Mouse (Mus musculus) WW6 (cell line): ENCODE data around the gene Camk2d.

Experiments used
- DNase-seq: peaks from one replicate; pipeline ENCODE4 v3.0.0-alpha.2; 2013; ENCODE audit warnings: low read depth, low spot score

Gene Camk2d

GRCm38 (mm10) chr3:126690627-126691505, 94.8 kb downstream of the Camk2d start:
- no peak for DNase-seq

DNA sequence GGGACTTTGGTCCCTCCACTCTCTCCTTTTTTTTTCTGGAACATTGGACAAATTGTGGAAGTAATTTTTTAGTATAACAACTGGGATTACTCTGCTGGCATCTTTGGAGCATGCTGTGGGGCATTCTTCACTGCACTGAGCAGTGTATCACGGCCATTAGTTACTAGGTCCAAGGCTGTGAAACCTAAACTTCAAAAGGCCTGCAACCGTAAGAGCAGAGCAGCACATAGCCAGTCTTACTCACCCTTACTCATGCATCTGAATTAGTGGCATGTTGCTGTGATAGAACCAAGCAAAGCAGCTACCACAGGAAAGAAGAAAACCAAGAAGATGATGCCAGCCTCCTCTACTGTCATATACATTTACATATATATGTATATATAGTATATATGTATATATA, 95.5 kb downstream of the Camk2d start:
- no peak for DNase-seq

- DNase-seq, result no peak
Observed at GRCm38 (mm10) chr3:126692797-126693196, 96.7 kb downstream of the Camk2d start.

- DNase-seq, result no peak
Observed at GRCm38 (mm10) chr3:126693302-126693701, 97.2 kb downstream of the Camk2d start.

- DNase-seq, result no peak
Observed at GRCm38 (mm10) chr3:126695456-126696293, 99.6 kb downstream of the Camk2d start.

DNA sequence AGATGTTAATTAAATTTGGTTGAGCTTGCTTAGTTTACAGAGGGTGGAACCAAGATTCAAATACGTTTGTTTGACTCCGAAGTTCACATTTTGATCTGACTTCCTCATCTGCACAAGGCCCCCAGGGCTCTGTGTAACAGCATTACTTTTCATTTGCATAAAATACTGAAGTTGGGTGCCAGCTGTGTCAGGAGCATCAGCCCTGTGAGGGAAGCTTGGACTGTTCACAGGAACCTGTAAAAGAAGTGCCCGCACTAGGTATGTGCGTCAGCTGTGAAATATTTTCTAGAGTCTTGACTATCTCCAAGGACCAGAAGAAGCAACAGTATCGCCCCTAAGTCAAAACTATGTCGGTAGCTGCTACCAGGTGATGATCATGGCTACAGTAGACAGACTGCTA, 100.5 kb downstream of the Camk2d start:
- no peak for DNase-seq

DNA sequence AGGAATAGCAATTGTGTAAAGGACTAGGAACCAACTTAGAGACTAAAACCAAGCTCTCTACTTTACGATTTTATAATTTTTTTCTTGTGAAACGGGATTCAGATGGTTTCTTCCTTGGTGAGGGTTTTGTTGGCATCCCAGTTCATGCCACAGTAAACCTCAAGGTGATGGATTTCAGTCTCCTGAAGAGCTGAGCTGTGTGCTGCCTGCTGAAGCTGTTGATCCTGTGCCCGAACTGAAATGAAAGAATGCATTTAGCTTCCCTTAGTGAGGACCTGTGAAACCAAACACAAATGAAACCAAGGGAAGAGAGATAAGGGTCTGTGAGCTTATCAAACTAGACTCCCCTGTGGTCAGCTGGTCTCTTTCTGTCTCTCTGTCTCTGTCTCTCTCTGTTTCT, 103.6 kb downstream of the Camk2d start:
- DNase-seq, result no peak

- no peak for DNase-seq
Observed at GRCm38 (mm10) chr3:126701067-126701466, 105.0 kb downstream of the Camk2d start.

- no peak for DNase-seq
Observed at GRCm38 (mm10) chr3:126701586-126701985, 105.5 kb downstream of the Camk2d start.

- DNase-seq, result no peak
Observed at GRCm38 (mm10) chr3:126705490-126705889, 109.4 kb downstream of the Camk2d start.

- no peak for DNase-seq
Observed at GRCm38 (mm10) chr3:126714281-126714680, 118.2 kb downstream of the Camk2d start.

- DNase-seq, result no peak
Observed at GRCm38 (mm10) chr3:126723021-126723449, 126.9 kb downstream of the Camk2d start.

DNA sequence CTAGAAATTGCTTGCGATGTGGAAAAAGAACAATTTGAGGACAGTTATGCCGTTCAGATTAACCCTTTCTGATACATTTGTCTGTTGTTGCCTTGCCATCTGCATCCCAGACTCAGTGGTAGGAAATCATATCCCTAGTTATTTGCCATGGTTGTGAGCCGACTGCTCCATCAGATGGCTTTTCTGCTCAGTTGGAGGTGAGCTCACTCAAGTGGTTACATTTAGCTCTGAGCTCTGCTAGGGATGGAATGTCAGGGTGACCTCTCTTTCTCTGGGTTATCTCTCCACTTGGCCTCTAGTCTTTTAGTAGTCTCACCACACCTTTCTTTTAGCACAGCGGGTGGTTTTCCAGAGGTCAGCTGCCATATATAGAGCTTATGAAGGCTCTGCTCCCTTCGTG, 127.4 kb downstream of the Camk2d start:
- no peak for DNase-seq

DNA sequence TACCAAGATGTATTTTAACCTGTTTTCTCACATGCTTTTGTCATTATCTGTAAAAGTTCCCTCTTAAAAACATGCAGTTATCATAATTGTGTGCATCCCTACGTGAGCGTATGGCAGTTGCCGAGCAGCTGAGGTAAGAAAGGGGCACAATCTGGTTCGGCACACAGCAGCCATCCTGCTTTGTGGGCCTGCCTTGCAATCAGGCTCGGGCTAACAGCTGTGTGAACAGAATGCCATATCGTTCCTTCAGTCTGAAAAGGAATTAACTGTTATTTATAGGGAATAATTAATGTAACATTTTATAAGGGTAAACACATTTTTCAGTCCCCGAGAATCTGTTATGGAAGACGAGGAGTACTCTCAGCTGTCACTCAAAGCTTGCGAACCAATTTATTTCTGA, 129.5 kb downstream of the Camk2d start:
- DNase-seq, result no peak

DNA sequence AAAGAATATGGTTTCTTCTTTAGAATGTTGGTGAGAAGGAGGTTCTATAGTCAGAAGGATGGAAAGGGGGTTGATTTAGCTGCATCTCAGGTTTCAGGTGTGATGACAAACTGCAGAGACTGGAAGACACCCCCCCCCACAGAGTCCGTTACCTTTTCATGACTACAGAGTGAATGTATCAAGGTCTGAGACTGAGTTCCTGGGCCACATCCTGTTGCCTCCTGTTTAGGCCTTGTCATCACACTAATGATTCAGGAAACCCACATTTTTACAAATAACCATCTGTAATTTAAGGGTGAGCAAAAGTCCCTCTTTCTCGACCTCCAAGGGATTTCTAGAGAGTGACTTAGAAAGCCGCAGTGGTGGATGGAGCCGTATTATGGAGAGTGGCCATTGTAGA, 131.3 kb downstream of the Camk2d start:
- no peak for DNase-seq

DNA sequence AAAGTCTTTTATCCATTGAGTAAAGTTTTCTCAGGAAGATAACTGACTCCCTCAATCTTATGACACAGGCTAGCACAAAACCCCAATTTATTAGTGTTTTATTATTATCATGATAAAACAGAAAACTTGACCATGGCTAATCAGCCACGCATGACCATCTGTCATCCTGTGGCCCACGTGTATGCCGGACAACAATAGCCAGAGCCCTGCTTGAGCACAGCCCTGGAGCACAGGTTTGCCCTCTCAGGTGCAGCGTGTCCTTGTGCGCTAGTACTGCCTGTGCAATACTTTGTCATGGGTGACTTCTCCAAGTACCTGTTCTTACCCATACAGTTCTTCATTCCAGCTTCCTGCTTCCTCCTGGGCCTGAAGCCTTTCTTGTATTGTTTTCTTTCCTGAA, 134.3 kb downstream of the Camk2d start:
- no peak for DNase-seq

DNA sequence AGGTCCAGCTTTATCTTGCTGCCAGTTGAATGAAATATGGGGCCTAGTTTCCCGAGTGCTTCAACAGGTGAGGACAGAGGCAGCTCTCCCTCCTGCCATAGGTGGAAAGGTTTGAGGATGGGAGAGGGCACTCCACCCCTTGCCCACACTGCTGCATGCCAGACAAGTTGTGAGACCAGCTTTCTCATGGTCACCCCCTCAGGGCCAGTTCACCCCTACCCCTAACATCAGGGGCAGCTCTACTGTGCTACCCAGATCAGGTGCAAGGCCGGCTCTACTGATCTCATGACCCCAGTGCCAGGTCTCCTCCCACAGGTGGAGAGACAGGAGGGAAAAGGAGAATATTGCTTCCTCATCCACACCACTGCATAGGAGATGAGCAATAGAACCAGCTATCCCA, 136.2 kb downstream of the Camk2d start:
- no peak for DNase-seq

- no peak for DNase-seq
Observed at GRCm38 (mm10) chr3:126734533-126734932, 138.4 kb downstream of the Camk2d start.

- no peak for DNase-seq
Observed at GRCm38 (mm10) chr3:126735211-126735610, 139.1 kb downstream of the Camk2d start.

- DNase-seq, result no peak
Observed at GRCm38 (mm10) chr3:126737128-126737527, 141.0 kb downstream of the Camk2d start.

GRCm38 (mm10) chr3:126740146-126740545, 144.0 kb downstream of the Camk2d start:
- no peak for DNase-seq

- no peak for DNase-seq
Observed at GRCm38 (mm10) chr3:126744432-126745133, 148.5 kb downstream of the Camk2d start.
